Mouse (Mus musculus): ENCODE results near the gene Hipk2. TPM values are rescaled to one million over a fixed set of nuclear protein-coding genes. Genes with fewer than 3 reads are reported as not detected.

The Hipk2 gene
- polyA plus RNA-seq, 1 experiment from 2014 or later, result 27.4 TPM

DNA sequence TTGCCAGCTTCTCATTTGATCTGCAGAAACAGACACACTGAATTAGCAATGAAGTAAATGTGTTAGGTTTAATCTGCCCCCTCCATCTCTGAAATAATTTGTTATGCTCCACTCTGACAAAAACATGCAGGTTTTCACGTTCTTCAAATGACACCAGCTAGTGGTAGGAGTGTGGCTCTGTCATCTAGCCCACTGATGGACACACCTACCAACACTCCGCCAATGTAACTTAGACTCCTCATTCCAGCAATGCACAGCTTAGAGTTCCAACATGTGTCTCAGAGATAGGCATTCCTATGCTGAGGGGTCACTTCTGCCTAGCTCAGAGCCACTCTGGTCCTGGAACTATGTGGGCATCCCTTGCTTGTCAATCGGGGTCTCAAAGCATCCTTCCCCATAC lies 78.4 kb downstream of the Hipk2 start:
- 73% methylated on average over 3 of the region's 3 CpGs for WGBS
- H3K9me3 ChIP-seq (ENCODE audit: control insufficient read depth, low read length), result no peaks in the 10 kb centered on the region
- no peak overlapping the region for H3K9ac ChIP-seq (ENCODE audit: low read depth, low read length)
- H3K36me3 ChIP-seq (ENCODE audit: control insufficient read depth, insufficient read depth, low read length), result 0 out of 2 replicates have a peak, but pooled peaks cover 1% of the 10 kb centered on the region
- H3K4me1 ChIP-seq (replicated peaks; ENCODE audit: control insufficient read depth, insufficient read depth, low read length), result peaks cover 39% of the 10 kb centered on the region
- DNase-seq (ENCODE audit: low spot score) (no peak), ATAC-seq (replicated peaks; ENCODE audit: low FRiP score) (no peak)
- no peak overlapping the region for H3K4me2 ChIP-seq
- no peaks in the 10 kb centered on the region for H3K27me3 ChIP-seq (replicated peaks; ENCODE audit: control insufficient read depth, insufficient read depth, low read length)
- H3K4me3 ChIP-seq (ENCODE audit: low read depth, low read length), result no peak overlapping the region
- no peak overlapping the region for H3K27ac ChIP-seq (ENCODE audit: low read depth, low read length)

DNA sequence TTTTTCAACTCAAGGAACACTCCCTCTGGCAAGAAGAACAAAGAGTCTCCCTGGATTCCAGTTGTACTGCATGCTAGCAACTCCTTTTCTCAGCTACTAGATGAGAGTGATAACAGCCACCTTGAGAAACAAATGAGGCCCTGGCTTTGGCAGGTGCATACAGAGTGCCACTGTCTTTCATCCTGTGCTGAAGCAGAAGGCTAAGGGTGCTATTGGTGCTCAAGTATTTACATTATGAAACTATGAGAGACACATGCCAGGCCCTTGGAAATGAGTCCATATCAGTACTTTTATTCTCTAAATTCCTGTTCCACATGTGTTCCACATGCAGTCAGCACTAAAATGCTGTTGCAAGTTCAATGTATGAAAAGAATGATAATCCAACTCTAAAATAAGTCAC lies 79.0 kb downstream of the Hipk2 start:
- H3K9me3 ChIP-seq (ENCODE audit: control insufficient read depth, low read length), result no peaks in the 10 kb centered on the region
- H3K4me1 ChIP-seq (replicated peaks; ENCODE audit: control insufficient read depth, insufficient read depth, low read length), result peaks cover 35% of the 10 kb centered on the region
- DNase-seq (ENCODE audit: low spot score) (no peak), ATAC-seq (replicated peaks; ENCODE audit: low FRiP score) (no peak)
- H3K4me2 ChIP-seq, result no peak overlapping the region
- 0 out of 2 replicates have a peak overlapping the region, but pooled peaks have one; percentile 9 for H3K27ac ChIP-seq (ENCODE audit: low read depth, low read length)
- 0 out of 2 replicates have a peak, but pooled peaks cover 2% of the 10 kb centered on the region for H3K36me3 ChIP-seq (ENCODE audit: control insufficient read depth, insufficient read depth, low read length)
- no peak overlapping the region for H3K9ac ChIP-seq (ENCODE audit: low read depth, low read length)
- no peaks in the 10 kb centered on the region for H3K27me3 ChIP-seq (replicated peaks; ENCODE audit: control insufficient read depth, insufficient read depth, low read length)
- H3K4me3 ChIP-seq (ENCODE audit: low read depth, low read length), result no peak overlapping the region

DNA sequence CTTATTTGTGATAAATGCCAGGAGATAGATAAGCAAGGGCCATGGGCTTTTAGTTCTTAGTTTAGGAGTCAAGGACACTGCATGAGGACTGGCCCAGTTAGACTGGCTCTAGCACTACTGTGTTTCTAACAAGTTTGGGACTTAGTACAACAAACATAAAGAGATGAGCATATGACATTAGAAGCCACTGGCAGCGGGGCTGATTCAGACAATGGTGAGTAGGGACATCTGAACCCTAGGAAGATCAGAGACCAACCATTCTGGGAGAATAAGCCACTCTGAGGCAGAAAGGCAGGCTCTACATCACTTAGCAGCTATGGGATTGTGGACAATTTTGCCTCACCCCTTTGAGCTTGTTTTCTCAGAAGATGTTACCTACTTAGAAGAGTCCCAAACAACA lies 79.6 kb downstream of the Hipk2 start:
- ATAC-seq (replicated peaks; ENCODE audit: low FRiP score) (no peak), DNase-seq (ENCODE audit: low spot score) (no peak)
- Histone ChIP-seq H3K9me3 (ENCODE audit: control insufficient read depth, low read length) (no peaks in the 10 kb centered on the region), H3K27me3 (replicated peaks; ENCODE audit: control insufficient read depth, insufficient read depth, low read length) (no peaks in the 10 kb centered on the region), H3K36me3 (ENCODE audit: control insufficient read depth, insufficient read depth, low read length) (peaks cover 5% of the 10 kb centered on the region; the same call in 1 of the 2 replicates), H3K9ac (ENCODE audit: low read depth, low read length) (no peak overlapping the region), H3K4me3 (ENCODE audit: low read depth, low read length) (no peak overlapping the region), H3K27ac (ENCODE audit: low read depth, low read length) (no peak overlapping the region), H3K4me1 (replicated peaks; ENCODE audit: control insufficient read depth, insufficient read depth, low read length) (peaks cover 31% of the 10 kb centered on the region), H3K4me2 (no peak overlapping the region)
- WGBS, result 79% methylated on average over 1 of the region's 1 CpGs

DNA sequence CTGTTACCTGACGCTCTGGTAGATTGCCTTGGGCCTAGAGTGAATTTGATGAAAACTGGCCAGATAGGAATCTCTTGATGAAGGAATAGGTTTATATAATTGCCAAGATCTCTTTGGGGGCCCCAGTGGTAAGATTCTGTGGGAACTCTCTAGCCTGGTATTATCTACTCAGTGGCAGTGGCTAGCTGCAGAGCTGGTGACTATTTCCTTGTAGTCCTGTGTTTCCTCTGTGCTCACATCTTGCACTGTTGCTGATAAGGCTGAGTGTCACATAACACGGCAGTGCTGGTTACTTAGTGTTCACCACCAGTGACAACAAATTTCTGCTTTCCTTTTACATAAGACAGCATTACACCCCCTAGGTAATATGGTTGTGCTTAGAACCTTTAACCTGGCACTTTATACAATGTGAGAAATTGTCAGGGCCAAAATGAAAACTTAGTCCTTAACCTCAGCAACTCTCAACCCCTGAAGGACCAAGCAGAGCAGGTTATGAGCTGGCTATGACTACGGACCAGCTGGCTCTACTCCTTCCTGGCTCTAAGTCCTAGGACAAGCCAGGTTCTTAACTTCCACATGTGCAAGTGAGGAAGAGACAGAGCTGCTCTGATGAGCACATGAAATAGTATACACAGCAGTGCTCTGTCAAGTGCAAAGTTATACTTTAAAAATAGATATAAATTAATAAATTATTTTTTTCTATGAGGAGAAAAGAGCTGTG lies 80.7 kb downstream of the Hipk2 start:
- H3K9me3 ChIP-seq (ENCODE audit: control insufficient read depth, low read length), result no peaks in the 10 kb centered on the region
- peaks cover 29% of the 10 kb centered on the region for H3K4me1 ChIP-seq (replicated peaks; ENCODE audit: control insufficient read depth, insufficient read depth, low read length)
- 44% methylated on average over 3 of the region's 3 CpGs for WGBS
- peak overlapping the region; percentile 73 for H3K27ac ChIP-seq (ENCODE audit: low read depth, low read length)
- peak; percentile 96 for ATAC-seq (replicated peaks; ENCODE audit: low FRiP score)
- peaks cover 8% of the 10 kb centered on the region; the same call in 1 of the 2 replicates for H3K36me3 ChIP-seq (ENCODE audit: control insufficient read depth, insufficient read depth, low read length)
- H3K27me3 ChIP-seq (replicated peaks; ENCODE audit: control insufficient read depth, insufficient read depth, low read length), result no peaks in the 10 kb centered on the region
- H3K4me3 ChIP-seq (ENCODE audit: low read depth, low read length), result no peak overlapping the region
- no peak overlapping the region for H3K9ac ChIP-seq (ENCODE audit: low read depth, low read length)
- H3K4me2 ChIP-seq, result peak overlapping the region; percentile 52
- no peak for DNase-seq (ENCODE audit: low spot score)

DNA sequence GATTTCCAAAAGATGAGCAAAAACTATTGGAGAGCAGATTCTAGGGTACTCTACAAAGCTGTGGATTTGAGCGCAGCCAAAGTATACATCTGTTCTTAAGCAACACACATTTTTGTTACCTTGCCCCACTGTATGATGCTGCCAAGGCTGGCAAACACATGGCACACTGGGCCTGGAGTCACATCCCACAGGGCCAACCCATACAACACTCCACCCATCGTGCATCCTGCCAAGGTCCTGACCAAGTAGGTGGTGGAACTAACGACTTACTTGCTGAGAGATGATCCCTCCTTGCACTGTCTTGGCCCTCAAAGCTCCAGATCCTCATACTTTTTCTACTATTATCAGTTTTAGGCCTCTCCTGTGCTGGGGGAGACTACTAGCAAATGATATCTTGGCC lies 83.0 kb downstream of the Hipk2 start:
- no peak overlapping the region for H3K27ac ChIP-seq (ENCODE audit: low read depth, low read length)
- 78% methylated on average over 3 of the region's 3 CpGs for WGBS
- H3K36me3 ChIP-seq (ENCODE audit: control insufficient read depth, insufficient read depth, low read length), result peaks cover 8% of the 10 kb centered on the region; the same call in 1 of the 2 replicates
- no peak overlapping the region for H3K9ac ChIP-seq (ENCODE audit: low read depth, low read length)
- peaks cover 46% of the 10 kb centered on the region for H3K4me1 ChIP-seq (replicated peaks; ENCODE audit: control insufficient read depth, insufficient read depth, low read length)
- H3K9me3 ChIP-seq (ENCODE audit: control insufficient read depth, low read length), result no peaks in the 10 kb centered on the region
- H3K4me2 ChIP-seq, result no peak overlapping the region
- H3K27me3 ChIP-seq (replicated peaks; ENCODE audit: control insufficient read depth, insufficient read depth, low read length), result no peaks in the 10 kb centered on the region
- ATAC-seq (replicated peaks; ENCODE audit: low FRiP score), result no peak
- DNase-seq (ENCODE audit: low spot score), result no peak
- no peak overlapping the region for H3K4me3 ChIP-seq (ENCODE audit: low read depth, low read length)

DNA sequence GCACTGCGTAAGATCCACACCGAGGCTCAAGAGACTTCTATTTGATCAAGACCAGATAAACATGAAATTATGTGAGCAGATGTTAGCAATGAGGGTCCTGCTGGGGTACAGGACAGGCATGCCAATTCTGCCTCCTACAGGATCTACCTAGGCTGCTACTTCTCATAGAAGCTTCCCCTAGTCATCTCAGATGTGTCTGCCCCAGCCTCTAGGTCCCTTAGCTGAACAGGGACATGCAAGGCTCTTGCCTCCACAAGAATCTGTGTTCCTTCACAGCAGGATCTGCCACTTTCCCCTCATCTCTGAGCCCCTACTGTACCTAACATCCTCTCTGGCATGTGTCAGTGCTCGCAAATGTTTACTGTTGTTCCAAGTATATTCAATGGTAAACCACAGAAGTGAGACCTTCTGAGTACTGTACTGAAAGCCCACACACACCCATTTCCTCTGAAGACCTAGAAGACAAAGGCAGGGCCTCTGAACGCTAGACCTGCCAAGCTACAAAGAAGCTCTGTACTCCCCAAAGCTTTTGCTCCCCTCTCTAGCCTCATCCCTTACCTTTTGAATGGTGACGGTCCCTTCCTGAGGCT lies 86.6 kb downstream of the Hipk2 start:
- no peak for ATAC-seq (replicated peaks; ENCODE audit: low FRiP score)
- Histone ChIP-seq H3K27ac (ENCODE audit: low read depth, low read length) (no peak overlapping the region), H3K9ac (ENCODE audit: low read depth, low read length) (no peak overlapping the region), H3K9me3 (ENCODE audit: control insufficient read depth, low read length) (no peaks in the 10 kb centered on the region), H3K4me1 (replicated peaks; ENCODE audit: control insufficient read depth, insufficient read depth, low read length) (peaks cover 30% of the 10 kb centered on the region), H3K4me2 (no peak overlapping the region; the same call in 1 of the 2 replicates), H3K4me3 (ENCODE audit: low read depth, low read length) (no peak overlapping the region), H3K27me3 (replicated peaks; ENCODE audit: control insufficient read depth, insufficient read depth, low read length) (no peaks in the 10 kb centered on the region), H3K36me3 (ENCODE audit: control insufficient read depth, insufficient read depth, low read length) (peaks cover 12% of the 10 kb centered on the region)
- 76% methylated on average over 5 of the region's 5 CpGs for WGBS
- DNase-seq (ENCODE audit: low spot score), result no peak

DNA sequence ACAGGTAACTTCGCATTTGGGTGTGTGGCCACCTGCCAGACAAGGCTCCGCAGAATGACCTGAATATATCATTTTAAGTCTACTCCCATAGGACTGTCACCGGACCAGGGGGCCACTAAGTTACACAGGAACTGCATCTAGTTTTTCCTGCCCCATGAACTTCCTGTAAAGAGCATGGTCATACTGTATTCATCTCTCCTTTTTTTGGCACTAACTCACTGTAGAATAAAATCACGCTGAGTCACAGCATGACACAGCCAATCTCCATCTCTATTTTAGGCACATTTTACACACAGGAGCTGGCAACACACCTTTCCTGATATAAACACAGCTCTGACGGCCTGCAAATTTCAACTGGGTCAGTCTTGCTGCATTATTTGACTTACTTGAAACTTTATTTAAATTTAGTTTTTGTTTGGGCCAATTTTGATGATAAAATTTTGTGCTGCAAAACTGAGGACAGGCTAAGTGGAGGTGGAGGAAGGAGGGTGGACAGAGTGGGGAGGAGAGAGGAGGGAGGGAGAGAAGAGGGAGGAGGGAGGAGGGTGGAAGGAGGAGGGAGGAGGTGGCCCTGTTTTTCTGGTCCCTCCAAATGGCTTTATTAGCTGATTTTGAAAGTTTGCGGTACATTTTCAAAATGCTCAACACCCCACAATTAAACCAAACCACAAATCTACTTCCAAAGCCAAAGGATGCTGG lies 88.0 kb downstream of the Hipk2 start:
- no peaks in the 10 kb centered on the region for H3K9me3 ChIP-seq (ENCODE audit: control insufficient read depth, low read length)
- DNase-seq (ENCODE audit: low spot score), result no peak
- no peak overlapping the region for H3K4me2 ChIP-seq
- no peak overlapping the region for H3K4me3 ChIP-seq (ENCODE audit: low read depth, low read length)
- H3K27ac ChIP-seq (ENCODE audit: low read depth, low read length), result no peak overlapping the region
- no peak overlapping the region for H3K9ac ChIP-seq (ENCODE audit: low read depth, low read length)
- 80% methylated on average over 6 of the region's 6 CpGs for WGBS
- ATAC-seq (replicated peaks; ENCODE audit: low FRiP score), result no peak; the same call in 1 of the 2 replicates
- H3K27me3 ChIP-seq (replicated peaks; ENCODE audit: control insufficient read depth, insufficient read depth, low read length), result no peaks in the 10 kb centered on the region
- peaks cover 12% of the 10 kb centered on the region for H3K36me3 ChIP-seq (ENCODE audit: control insufficient read depth, insufficient read depth, low read length)
- H3K4me1 ChIP-seq (replicated peaks; ENCODE audit: control insufficient read depth, insufficient read depth, low read length), result peaks cover 30% of the 10 kb centered on the region

DNA sequence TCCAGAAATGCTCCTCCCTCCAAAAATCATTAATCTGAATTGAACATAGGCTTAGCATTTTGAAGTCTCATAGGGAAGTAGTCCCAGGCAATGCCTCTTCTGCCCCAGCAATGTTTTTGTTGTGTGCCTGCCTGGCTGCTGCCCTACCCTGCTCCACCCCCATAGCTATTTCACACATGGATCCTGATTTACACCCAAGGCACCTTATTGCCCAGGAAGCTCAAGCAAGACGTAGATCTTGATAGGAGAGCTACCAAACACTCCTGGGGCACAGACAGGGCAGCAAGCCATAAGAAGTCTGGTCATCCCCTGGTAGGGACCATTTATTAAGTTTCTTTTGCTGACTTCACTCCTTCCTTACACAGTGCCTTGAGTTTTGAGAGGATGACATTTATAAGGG lies 88.8 kb downstream of the Hipk2 start:
- Histone ChIP-seq H3K27ac (ENCODE audit: low read depth, low read length) (no peak overlapping the region), H3K36me3 (ENCODE audit: control insufficient read depth, insufficient read depth, low read length) (peaks cover 10% of the 10 kb centered on the region), H3K9ac (ENCODE audit: low read depth, low read length) (no peak overlapping the region), H3K9me3 (ENCODE audit: control insufficient read depth, low read length) (no peaks in the 10 kb centered on the region), H3K4me3 (ENCODE audit: low read depth, low read length) (no peak overlapping the region), H3K4me2 (no peak overlapping the region), H3K4me1 (replicated peaks; ENCODE audit: control insufficient read depth, insufficient read depth, low read length) (peaks cover 30% of the 10 kb centered on the region), H3K27me3 (replicated peaks; ENCODE audit: control insufficient read depth, insufficient read depth, low read length) (no peaks in the 10 kb centered on the region)
- 41% methylated on average over 1 of the region's 1 CpGs for WGBS
- ATAC-seq (replicated peaks; ENCODE audit: low FRiP score) (no peak; the same call in 1 of the 2 replicates), DNase-seq (ENCODE audit: low spot score) (no peak)
